Mouse (Mus musculus) liver, adult 2 months (tissue): ENCODE measurements around the gene Gm20854.
"Not testable (repeated sequence)": the region's sequence is repeated elsewhere in the genome, so short reads cannot be mapped to it uniquely, and the experiment has no call there.

Source experiments
- CTCF ChIP-seq: fragments of 200-500 bp; IDR thresholded peaks from 2 replicates; pipeline ENCODE4 v1.5.1; 2011; ENCODE audit warnings: low read depth, low read length, control low read depth
- POLR2A ChIP-seq: fragments of 200-500 bp; IDR thresholded peaks from 2 replicates; pipeline ENCODE4 v1.6.1; 2011; ENCODE audit warnings: low read length, control low read depth; ENCODE audit not compliant: insufficient read depth; ENCODE audit errors: extremely low read depth

- not testable (repeated sequence) for TF ChIP-seq CTCF, POLR2A
These were observed at the start of gene Gm20854 for GRCm38 (mm10) chrY:85530808-85531207.
